Mouse (Mus musculus) layer of hippocampus, postnatal 10 days (tissue): Measurements from ENCODE around the gene Skap2. TPM values are rescaled to one million over a fixed set of nuclear protein-coding genes. Genes with fewer than 3 reads are reported as not detected.

Experiments
- DNase-seq, 2 experiments: peaks; one replicate each; pipeline ENCODE4 v3.0.0; 2021; ENCODE audit warnings: low spot score in 2 of 2
- total RNA-seq, 2 experiments: library from RNA; stranded (reverse); gene quantifications; 2 replicates each; pipeline ENCODE4 v1.2.3; 2021

The Skap2 gene
- total RNA-seq, 2 experiments from 2014 or later, result 9.8 to 10.7 TPM

DNA sequence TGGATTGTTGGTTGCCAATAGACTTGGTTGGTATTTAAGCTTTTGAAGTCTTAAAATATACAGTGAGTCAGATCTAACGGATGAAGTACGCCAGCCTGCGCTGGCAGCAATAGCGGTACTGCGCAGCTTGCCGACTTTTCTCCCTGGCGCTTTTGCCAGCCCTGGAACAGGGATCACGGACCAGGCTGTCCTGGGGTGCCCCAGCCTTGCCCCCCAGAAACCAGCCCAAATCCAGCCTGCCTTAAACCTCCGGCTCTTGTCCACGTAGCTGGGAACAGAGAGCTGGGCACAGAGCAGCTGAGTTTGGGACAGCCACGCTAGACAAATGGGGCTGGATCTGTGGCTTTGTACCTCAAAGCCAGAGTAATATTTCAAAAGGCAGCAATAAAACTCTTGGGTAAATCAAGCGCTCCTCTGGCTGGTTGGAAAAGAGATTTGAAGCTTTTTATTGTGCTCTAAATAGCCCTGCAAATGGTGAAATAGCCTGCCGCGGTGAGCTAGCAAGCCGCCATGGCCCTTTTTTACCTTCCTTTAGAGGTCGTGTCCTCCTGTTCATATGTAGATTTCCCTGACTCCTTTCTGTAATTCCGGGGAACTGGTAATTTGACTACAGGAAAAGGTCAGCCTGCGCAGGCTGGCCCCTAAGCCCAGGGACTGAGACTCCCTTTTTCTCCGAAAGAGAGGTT is 6.2 kb downstream of the Skap2 start:
- DNase-seq, result peak in 1 of 2 experiments; percentile 23

DNA sequence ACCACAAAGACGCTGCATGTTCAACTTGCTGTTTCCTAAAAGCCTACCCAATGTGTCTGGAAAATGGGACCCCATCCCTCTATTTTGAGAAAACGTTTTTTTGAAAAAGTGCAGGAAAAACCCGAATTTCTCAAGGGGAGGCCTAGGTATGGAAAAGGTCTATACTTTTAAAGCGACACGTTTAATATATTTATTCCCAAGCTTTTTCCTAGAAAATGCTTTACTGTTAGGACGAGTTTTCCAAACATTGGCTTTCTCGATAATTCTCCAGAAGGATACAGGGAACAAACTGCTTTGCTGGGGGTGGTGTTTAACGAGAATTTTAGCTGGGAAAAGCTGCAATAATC is 6.8 kb downstream of the Skap2 start:
- no peak for DNase-seq

DNA sequence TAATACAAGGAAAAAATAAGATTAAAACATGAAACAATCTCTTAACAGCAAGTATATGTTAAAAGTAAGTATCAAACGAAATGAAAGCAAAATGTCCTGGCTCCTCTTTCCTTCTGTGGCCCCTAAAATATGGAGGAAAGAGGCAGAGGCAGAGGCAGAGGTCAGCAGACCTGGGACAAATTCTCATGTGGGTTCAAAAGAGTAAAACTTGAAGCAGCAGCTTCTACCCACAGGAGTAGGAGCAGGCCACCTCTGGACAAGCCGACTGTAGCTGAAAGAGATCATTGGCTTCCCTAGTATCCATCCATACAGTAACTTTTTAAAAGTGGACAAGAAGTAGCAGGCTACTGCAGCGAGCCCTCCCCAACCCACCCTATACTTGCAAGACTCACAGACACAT is 7.4 kb downstream of the Skap2 start:
- DNase-seq, result no peak

DNA sequence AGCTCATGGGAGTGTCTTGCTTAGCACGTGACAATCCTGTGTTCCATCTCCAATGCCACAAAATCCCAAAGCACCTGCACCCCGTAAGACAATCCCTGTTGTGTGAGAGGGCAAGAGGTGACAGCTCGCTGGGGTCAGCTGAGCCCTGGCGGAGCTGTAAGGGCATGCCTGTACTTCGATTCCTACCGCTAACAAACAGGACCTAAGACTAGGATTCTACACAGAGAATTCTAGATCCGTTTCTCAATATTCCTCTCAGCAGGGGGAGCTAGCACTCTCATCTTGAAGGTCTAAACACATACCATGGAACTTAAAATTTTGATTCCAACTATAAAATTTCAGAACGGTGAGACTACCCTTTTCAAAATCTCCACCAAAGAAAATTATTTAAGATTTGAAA is 9.7 kb downstream of the Skap2 start:
- DNase-seq, result peak in 1 of 2 experiments; percentile 38

DNA sequence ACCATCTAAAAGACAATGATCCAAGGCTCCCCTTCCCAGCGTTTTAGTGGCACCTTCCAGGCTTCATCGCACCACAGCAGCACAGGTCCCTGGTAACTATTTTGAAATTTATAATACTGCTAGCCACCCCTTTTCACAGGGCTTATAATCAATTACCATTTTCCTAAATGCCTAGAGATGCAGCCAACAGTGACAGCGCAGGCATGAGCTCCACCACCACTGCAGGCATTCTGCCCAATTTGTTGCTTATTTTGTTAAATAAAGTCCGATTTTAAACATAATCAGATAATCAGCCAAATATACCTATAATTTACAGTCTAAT is 13.2 kb downstream of the Skap2 start:
- DNase-seq, result no peak

DNA sequence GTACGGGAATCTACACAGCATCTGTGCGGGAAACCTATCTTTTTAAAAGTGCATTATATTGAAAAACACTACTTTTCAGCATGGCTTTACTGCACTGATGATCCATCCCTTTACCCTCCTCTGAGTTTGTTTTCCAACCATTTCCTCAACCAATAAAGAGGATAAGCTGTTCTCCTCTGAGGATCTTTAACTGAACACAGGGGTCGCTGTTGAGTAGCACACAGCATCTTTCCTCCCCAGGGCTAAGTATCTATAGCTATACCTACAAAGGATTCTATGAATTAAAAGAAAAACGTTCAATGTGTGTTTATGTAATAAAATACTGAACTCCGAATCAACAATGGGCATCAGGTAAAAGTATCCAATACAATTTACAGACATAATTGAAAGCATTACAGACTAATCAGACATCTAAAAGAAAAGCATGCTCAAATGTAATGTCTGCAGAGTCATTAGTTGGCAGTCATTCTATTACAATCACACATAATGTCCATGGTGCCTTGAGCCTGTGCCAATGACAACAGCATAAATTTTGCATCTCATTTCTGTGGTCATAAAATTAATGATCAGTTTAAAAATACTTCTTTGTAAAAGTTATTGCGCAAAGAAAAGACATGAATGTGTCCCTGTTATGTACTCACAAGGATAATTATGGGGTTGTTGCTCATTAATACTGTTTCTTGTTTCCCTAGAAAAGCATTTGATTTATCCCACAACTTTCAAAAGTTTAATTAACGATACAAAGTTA is 13.8 kb downstream of the Skap2 start:
- DNase-seq, result no peak

DNA sequence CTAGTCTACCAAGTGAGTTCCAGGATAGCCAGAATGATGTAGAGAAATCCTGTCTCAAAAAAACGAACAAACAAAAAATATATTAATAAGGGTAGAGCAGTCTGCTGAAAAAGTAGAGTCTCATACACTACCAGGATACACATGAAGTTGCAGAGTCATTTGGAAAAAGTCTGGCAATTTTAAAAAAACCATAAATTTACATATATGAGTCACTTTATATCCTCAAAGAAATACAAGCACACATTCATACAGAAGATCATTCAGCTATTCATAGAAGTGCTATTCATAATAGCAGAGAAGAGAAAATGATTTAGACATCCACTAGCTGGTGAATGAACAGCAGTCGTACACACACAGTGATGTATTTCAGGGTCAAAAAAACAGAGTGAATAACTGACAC is 24.4 kb downstream of the Skap2 start:
- no peak for DNase-seq

DNA sequence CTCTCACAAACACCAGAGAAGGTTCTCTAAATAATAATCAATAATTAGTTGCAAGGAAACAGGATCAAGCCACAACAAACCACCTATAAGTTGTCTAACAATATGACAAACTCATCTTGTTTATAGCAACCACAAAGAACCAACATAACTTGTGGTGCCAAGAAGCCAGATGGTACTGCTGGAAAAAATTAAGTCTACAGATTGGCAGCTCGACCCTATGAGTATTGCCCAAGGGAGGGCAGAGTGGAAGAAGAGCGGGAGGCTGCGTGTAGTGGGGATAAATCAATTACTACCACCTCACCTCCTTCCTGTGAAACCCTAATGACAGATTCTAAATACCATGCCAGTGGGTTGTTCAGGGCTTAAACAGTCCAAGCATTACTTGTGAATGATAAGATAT is 34.7 kb downstream of the Skap2 start:
- no peak for DNase-seq

DNA sequence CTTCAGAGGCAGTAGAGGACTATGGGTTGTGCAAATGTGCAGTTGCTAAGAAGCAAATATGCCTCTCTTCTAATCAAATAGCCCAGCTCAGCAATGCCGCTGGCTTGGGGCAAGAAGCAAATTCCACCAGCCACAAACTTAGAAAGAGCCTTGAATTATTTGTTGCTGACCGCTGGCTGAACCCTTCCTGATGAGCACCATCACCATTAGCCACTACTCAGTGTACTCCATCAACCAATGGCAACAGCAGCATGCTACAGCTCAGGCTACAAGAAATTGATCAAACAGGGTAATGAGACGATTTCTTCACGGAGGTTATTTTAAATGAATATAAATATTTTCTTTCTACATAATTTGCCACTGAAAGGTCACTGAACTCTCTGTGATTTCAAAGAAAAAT is 36.6 kb downstream of the Skap2 start:
- no peak for DNase-seq

DNA sequence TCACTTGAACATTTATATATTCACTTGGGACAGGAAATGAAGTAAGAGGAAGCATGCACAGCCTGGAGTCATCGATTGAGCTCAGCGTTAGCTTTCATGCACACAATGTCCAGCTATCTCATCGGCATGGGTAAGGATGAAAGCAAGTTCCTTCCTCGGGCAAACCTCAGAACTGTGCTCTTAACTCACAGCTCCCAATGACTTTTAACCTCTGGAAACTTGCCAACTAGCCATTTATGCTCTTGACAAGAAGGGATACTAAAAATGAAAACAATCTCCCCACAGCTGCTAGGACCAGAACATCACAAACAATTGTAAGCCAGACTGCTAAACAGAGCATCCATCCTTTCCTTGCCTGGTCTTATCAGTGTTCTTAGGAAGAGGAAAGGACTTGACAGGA is 53.4 kb downstream of the Skap2 start:
- DNase-seq, result no peak

DNA sequence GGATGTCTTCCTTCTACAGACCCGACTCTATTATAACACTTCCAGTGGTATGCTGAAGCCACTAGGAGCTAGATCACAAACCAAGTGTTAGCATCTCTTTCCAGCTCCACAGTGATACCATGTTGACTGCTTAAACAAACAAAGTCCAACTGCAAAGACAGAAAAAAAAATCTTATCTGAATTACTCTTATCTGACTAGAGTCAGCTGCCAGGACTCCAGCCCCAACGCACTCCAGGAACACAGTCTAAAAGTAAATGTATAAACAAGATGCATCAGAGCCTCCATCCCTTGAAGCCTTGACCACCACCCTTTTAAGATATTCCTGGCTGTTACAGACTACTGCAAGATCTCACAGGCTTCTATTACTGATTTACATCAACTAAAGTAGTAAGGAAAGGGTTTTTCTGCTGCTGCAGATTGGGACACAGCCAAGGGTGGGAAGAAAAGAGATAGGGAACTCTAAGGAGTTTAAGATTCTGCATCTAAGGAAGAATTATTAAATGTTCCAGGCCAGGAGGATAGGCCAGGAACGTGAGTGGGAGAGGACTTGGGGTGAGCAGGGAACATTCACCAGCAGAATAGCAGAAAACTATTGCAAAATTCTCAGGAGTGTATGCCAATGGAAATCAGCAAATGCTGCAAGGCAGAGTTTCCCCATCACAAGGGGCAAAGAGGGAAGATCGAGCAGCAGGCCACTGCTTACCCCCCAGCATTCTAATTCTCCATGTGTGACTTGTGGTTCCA is 56.1 kb downstream of the Skap2 start:
- no peak for DNase-seq

DNA sequence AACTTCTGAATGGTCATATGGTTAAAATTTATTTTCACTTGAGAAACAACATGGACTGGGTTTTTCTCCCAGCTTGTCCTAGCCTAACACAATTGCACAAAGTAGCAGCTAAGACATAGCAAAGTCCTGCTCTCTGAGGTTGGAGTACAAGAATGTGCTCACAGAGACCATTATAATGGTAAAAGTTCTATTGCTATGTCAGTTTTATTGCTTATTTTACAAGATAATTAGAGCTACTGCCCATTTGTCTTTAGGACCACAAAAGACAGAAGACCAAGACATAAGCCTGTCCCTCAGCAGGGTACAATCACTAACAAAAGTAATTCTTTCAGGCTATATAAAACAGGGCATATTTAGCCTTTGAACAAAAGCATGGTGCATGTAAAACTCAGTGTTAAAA is 64.7 kb downstream of the Skap2 start:
- DNase-seq, result no peak

DNA sequence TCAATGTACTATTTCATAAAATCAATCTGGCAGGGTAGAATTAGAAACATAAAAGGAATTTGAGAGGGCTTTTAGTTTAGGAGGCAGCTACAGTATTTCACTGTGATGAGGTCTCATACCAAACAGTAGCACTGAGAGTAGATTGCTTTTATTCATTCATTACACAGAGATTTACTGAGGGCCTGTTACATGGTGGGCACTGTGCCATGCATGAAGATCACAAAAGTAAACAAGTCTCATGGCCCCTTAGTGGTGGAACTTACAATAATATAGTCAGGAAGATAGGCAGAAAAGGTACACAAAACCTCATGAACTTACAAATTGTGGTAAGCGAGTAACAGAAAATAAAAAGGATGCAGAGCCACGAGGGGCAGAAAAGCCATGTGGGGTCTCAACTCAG is 67.4 kb downstream of the Skap2 start:
- DNase-seq, result peak in 1 of 2 experiments; percentile 11

DNA sequence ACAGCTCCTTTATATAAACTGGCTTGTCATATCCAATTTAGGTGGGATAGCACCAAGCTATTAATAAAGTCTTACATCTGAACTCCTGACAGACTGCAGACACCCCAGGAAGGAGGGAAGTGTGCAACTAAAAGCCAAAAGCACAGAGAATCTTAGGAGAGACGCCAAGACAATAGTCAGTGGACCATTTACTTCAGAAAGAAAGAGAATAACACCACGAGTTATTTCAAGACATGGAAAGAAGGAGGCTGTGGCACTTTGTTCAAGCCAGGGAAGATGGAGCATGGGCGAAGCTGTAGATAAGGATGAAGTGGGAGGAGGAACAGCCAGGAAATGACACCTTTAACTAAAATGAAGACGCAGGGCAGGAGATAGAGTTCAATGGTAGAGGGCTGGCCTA is 78.4 kb downstream of the Skap2 start:
- no peak for DNase-seq

DNA sequence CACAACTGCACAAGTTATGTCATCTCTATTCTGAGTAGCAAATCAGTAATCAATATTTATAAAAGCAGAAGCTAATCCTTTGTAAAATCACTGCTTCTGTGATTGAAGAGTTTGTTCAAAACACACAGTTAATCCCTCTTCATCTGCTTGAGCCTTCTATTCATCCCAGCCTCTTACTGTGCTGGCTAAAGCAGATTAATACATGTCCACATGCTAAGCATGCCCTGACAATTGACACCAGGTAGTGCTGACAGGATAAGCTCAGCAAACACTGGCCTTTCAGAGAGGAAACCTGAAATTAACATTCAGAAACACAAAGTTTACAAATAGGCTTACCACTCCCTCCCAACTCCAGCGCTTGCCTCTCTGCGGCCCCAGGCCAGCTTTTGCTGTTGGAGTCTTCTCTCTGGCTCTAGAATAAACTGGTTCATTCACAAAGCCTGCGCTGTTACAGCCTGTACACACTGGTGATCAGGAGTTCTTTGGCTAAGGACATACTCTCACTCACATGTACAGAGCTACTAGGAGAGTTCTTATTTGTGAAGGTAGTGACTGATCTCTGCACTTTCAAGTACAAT is 79.2 kb downstream of the Skap2 start:
- no peak for DNase-seq

DNA sequence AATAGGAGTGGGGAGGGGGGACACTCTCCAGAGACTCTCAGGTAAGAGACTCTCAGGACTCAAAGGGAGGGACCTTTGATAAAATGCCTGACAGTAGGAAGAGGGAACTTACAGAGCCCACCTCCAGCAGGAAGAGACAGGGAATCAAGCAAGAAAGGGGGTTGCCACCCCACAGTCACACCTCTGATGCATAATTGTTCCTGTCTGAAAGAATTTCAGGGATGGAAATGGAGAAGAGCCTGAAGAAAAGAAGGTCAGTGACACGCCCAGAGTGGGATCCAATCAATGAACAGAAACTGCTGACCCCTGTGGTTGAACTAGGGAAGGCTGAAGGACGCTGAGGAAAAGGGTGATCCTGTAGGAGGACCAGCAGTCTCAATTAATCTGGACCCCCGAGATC is 85.2 kb downstream of the Skap2 start:
- DNase-seq, result no peak

DNA sequence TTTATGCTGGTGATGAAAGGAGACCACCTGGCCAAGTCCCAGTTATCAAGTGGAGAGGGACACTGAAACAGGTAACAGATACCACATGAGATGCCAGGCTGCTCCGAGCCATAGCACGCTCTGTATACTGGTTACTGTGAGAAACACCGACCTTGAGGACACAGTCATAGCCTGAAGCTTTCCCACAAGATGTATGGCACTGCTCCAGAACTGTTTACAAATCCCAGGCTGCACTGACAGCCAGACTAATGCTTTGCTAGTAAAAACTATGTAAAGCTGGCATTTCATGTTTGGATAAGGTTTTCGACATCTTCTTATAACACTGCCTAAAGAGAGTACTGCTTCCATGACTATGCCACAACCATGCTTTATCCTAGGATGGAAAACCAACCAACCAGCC is 90.5 kb downstream of the Skap2 start:
- DNase-seq, result no peak

DNA sequence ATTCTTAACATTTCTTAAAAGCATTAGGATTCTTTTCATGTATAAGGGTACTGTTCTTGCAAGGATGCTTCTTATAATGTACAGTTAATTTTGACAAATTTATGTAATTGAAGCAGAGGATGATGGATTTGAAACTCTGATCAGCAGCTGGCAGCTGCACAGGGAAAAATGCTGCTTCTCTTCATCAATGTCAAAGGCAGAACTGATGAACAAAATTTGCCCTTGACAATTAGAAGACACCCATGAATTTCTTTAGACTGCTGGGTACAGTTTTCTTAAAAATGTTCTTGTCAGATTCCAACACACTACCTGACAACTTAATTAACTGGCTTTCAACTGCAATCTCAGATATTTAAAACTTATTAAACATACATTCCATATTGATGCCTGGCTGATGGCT is 103.9 kb downstream of the Skap2 start:
- no peak for DNase-seq

DNA sequence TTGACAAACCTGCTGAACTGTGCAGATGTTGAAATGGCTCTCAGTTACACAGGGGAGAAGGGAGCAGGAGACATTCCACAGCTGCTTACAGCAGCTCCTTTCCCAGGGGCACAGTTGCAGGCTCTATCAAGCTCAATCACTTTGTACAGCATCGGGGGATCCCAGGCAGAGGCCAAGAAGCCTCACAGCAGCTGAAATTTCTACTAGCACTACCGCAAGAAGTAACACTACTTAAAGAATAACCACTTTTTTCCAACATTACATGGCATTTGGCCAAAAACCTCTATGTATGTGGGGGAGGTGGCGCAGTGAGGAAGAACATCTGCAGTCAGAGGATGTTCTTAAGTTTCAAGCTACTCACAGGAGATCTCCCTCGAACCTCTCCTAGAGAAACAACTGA is 106.7 kb downstream of the Skap2 start:
- no peak for DNase-seq

DNA sequence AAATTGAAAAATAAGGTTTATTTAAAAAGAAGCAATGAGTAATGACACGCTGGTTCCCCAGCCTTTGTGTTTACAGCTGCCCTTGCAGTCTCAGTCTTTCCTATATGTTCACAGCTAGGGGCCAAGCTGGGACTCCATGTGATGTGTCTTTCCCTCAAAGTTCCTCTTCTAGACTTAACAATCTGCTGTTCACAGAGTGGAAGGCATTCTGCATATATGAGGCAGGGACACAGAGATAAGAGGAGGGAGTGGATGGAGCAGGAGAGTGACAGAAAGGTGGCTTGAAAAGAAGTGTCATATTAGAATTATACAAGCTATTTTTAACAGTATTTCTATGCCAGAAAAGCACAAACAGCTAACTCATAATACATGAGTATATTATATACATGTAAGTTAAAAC is 110.8 kb downstream of the Skap2 start:
- no peak for DNase-seq

DNA sequence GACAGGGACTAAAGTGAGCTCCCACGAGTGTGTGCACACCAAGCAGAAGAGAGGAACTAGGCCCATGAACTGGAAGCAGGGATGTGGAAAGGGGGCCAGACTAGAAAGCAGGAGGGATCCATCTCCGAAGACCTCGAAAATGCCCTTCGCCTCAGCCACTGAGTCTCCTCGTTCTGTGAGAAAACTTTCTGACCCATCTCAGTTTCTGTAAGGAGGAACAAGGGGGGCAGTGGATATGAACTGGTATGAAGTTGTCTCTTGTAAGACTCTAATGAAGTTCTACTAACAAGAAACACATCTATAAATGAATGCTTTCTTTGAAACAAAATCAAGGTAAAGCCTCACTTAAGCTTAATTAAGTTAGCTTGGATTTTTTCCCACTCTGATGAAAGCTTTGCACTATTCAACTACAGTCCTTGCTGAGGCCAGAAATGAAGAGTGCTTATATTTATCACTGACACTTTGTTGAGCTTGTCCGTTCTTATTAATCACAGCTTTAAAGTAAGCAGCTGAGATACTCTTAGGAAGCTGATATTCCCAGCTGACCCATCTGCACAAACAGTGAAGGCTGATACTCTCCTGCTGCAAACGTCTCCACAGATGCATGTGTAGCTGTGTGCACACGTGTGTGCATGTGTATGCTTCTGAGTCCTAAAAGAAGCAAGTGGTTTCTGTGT is 113.9 kb downstream of the Skap2 start:
- DNase-seq, result no peak

DNA sequence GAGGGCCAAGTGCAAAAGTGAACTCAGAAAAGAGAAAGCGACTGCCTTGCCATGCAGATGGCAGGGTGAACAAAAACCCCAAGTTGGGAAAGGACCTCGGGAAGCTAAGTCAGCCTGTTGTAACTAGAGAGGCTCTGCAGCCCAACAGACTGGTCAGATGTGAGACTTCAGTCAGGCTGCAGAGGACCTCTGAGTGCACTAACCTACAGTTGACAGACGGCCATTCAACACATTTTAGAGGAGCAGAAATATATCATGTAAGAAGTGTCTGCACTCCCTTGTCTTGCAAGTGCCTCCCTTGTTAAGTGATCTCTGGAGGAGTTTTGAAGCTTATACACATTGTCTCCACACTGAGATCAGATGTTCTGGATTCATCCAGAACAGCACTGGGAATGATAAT is 116.6 kb downstream of the Skap2 start:
- no peak for DNase-seq
